Mouse (Mus musculus) neural tube, embryonic 13.5 days (tissue): Measurements from ENCODE around the gene Krtcap2. TPM values are rescaled to one million over a fixed set of nuclear protein-coding genes. Genes with fewer than 3 reads are reported as not detected.

Experiments used
- ATAC-seq: fragments of 200-750 bp; cut with Nextera tagmentation; 2 replicates; pipeline ENCODE4 v1.8.0; 2017; ENCODE audit warnings: low read depth, mild to moderate bottlenecking, moderate TSS enrichment, moderate library complexity
- H3K27ac ChIP-seq: fragments of 300-500 bp; sonication (generic); replicated peaks from 2 replicates; pipeline ENCODE4 v1.5.1; 2015; ENCODE audit warnings: moderate library complexity, mild to moderate bottlenecking, inconsistent platforms
- H3K27me3 ChIP-seq: fragments of 300-500 bp; sonication (generic); 2 replicates; pipeline ENCODE4 v1.6.1; 2015; ENCODE audit warnings: mild to moderate bottlenecking, inconsistent platforms
- H3K36me3 ChIP-seq: fragments of 300-500 bp; sonication (generic); 2 replicates; pipeline ENCODE4 v1.6.1; 2015; ENCODE audit warnings: mild to moderate bottlenecking, inconsistent platforms
- H3K4me1 ChIP-seq: fragments of 300-500 bp; sonication (generic); replicated peaks from 2 replicates; pipeline ENCODE4 v1.6.1; 2015; ENCODE audit warnings: inconsistent platforms
- H3K4me2 ChIP-seq: fragments of 300-500 bp; sonication (generic); 2 replicates; pipeline ENCODE4 v1.6.1; 2015; ENCODE audit warnings: inconsistent platforms, mild to moderate bottlenecking, moderate library complexity
- H3K4me3 ChIP-seq: fragments of 300-500 bp; sonication (generic); 2 replicates; pipeline ENCODE4 v1.5.1; 2015; ENCODE audit warnings: mild to moderate bottlenecking, inconsistent platforms
- H3K9ac ChIP-seq: fragments of 300-500 bp; sonication (generic); 2 replicates; pipeline ENCODE4 v1.6.1; 2015; ENCODE audit warnings: moderate library complexity, mild to moderate bottlenecking, inconsistent platforms
- H3K9me3 ChIP-seq: fragments of 300-500 bp; sonication (generic); 2 replicates; pipeline ENCODE4 v1.6.1; 2016; ENCODE audit warnings: inconsistent platforms
- WGBS: fragments of 180-500 bp; shearing (Covaris S2); methylation state at CpG from one replicate; pipeline ENCODE4 v1.1.7; 2015; 5-methylcytosine and 5-hydroxymethylcytosine counted together
- polyA plus RNA-seq: library from polyadenylated mRNA; unstranded; fragments of >200 nt; fragmentation: Nextera tagmentation; extraction: Ambion mirVana; gene quantifications from 2 replicates; pipeline ENCODE4 v1.2.1, GENCODE M21; 2015

The Krtcap2 gene
- polyA plus RNA-seq, 1 experiment from 2014 or later, result 248 TPM

- peaks cover 12% of the 10 kb centered on the region for H3K36me3 ChIP-seq
- peaks cover 64% of the 10 kb centered on the region for H3K4me1 ChIP-seq
- H3K27me3 ChIP-seq, result no peaks in the 10 kb centered on the region
- H3K27ac ChIP-seq, result peak within 1 kb of the TSS; percentile 92
- peak; percentile 6; the same call in 1 of the 2 replicates for ATAC-seq
- peak within 1 kb of the TSS; percentile 79 for H3K9ac ChIP-seq
- H3K4me3 ChIP-seq, result peak within 1 kb of the TSS; percentile 50
- H3K4me2 ChIP-seq, result peak within 1 kb of the TSS; percentile 79
- WGBS, result under 1% methylated on average over 21 of the region's 21 CpGs
- no peaks in the 10 kb centered on the region for H3K9me3 ChIP-seq
Measured at GRCm38 (mm10) chr3:89226900-89227299, 18.9 kb upstream of the Krtcap2 start, which contains the start of gene Mtx1. Mtx1 (minus strand) TSS chr3:89227088.

- 2% methylated on average over 41 of the region's 41 CpGs for WGBS
- Histone ChIP-seq H3K36me3 (peaks cover 12% of the 10 kb centered on the region), H3K27me3 (no peaks in the 10 kb centered on the region), H3K9ac (peak overlapping the region; percentile 79), H3K4me2 (peak overlapping the region; percentile 79), H3K27ac (peak overlapping the region; percentile 92), H3K4me3 (peak overlapping the region; percentile 50), H3K4me1 (peaks cover 64% of the 10 kb centered on the region), H3K9me3 (no peaks in the 10 kb centered on the region)
- peak; percentile 67 for ATAC-seq
Measured at GRCm38 (mm10) chr3:89227307-89228179, 18.2 kb upstream of the Krtcap2 start.

GRCm38 (mm10) chr3:89228180-89228549, 17.6 kb upstream of the Krtcap2 start:
- Histone ChIP-seq H3K27ac (peak overlapping the region; percentile 92), H3K4me3 (peak overlapping the region; percentile 50), H3K9me3 (no peaks in the 10 kb centered on the region), H3K4me2 (peak overlapping the region; percentile 79), H3K9ac (peak overlapping the region; percentile 79), H3K4me1 (peaks cover 59% of the 10 kb centered on the region), H3K27me3 (no peaks in the 10 kb centered on the region), H3K36me3 (peaks cover 11% of the 10 kb centered on the region)
- peak; percentile 29; the same call in 1 of the 2 replicates for ATAC-seq
- under 1% methylated on average over 20 of the region's 20 CpGs for WGBS

DNA sequence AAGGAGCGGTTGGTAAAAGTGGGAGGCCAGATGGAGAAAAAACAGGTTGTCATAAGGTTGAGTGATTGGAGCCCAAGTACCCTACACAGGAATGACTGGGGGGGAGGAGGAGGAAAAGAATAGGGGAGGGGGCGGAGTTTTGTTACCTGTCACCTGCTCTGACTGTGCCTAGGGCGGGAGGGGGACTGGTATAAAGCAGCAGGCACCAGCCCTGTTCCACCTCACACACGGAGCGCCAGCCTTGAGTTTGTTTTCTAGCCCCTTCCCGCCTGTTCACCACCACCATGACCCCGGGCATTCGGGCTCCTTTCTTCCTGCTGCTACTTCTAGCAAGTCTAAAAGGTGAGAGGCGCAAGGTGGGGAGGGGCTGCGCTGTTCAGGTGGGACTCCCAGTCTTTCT, 16.9 kb upstream of the Krtcap2 start, which contains the start of gene Muc1:
Gene Muc1, plus strand, starts transcription at position 222 of the 400 bp plus-strand sequence.
- Histone ChIP-seq H3K36me3 (peaks cover 12% of the 10 kb centered on the region), H3K4me2 (peak within 1 kb of the TSS; percentile 79), H3K4me1 (peaks cover 52% of the 10 kb centered on the region), H3K9ac (peak within 1 kb of the TSS; percentile 79), H3K9me3 (no peaks in the 10 kb centered on the region), H3K27ac (peak within 1 kb of the TSS; percentile 92), H3K4me3 (peak within 1 kb of the TSS; percentile 50), H3K27me3 (no peaks in the 10 kb centered on the region)
- 35% methylated on average over 10 of the region's 10 CpGs for WGBS
- ATAC-seq, result no peak

DNA sequence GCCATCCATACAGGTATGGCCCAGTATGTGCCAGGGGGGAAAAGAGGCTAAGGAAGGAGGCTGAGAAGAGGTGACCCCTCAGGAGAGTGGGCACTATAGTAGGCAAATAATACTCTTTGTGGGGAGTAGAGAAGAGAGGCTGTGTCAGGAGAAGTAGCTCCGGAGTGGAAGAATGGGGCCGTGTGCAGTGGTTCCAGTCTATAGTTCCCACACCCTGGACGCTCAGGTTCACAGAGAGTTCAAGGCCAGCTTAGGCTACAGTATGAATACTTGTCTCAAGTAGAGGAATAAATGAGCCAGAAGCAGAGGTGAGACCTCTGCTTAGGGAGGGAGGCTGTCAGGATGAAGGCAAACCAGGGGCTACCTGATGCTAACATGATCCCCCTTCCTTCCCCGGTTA, 16.5 kb upstream of the Krtcap2 start:
- Histone ChIP-seq H3K27ac (no peak overlapping the region), H3K4me1 (peaks cover 48% of the 10 kb centered on the region), H3K36me3 (peaks cover 16% of the 10 kb centered on the region), H3K9me3 (no peaks in the 10 kb centered on the region), H3K4me2 (no peak overlapping the region), H3K27me3 (no peaks in the 10 kb centered on the region), H3K9ac (no peak overlapping the region), H3K4me3 (no peak overlapping the region)
- no peak for ATAC-seq
- WGBS, result 51% methylated on average over 4 of the region's 4 CpGs

GRCm38 (mm10) chr3:89230561-89230960, 15.2 kb upstream of the Krtcap2 start:
- H3K27ac ChIP-seq, result no peak overlapping the region
- no peak overlapping the region for H3K4me2 ChIP-seq
- WGBS, result 94% methylated on average over 2 of the region's 2 CpGs
- H3K27me3 ChIP-seq, result no peaks in the 10 kb centered on the region
- H3K9me3 ChIP-seq, result no peaks in the 10 kb centered on the region
- no peak overlapping the region for H3K4me3 ChIP-seq
- H3K9ac ChIP-seq, result no peak overlapping the region
- peaks cover 29% of the 10 kb centered on the region for H3K36me3 ChIP-seq
- H3K4me1 ChIP-seq, result peaks cover 35% of the 10 kb centered on the region
- no peak for ATAC-seq

- Histone ChIP-seq H3K4me1 (peaks cover 27% of the 10 kb centered on the region), H3K27ac (no peak overlapping the region), H3K9ac (no peak overlapping the region), H3K4me2 (no peak overlapping the region), H3K4me3 (no peak overlapping the region), H3K9me3 (no peaks in the 10 kb centered on the region), H3K36me3 (peaks cover 37% of the 10 kb centered on the region), H3K27me3 (no peaks in the 10 kb centered on the region)
- ATAC-seq, result no peak
- 79% methylated on average over 7 of the region's 7 CpGs for WGBS
Measured at GRCm38 (mm10) chr3:89231345-89231744, 14.4 kb upstream of the Krtcap2 start.

GRCm38 (mm10) chr3:89231772-89232275, 13.9 kb upstream of the Krtcap2 start:
- no peak overlapping the region for H3K27ac ChIP-seq
- H3K4me3 ChIP-seq, result no peak overlapping the region
- no peak for ATAC-seq
- no peaks in the 10 kb centered on the region for H3K9me3 ChIP-seq
- no peaks in the 10 kb centered on the region for H3K27me3 ChIP-seq
- no peak overlapping the region for H3K9ac ChIP-seq
- peaks cover 22% of the 10 kb centered on the region for H3K4me1 ChIP-seq
- H3K4me2 ChIP-seq, result no peak overlapping the region
- H3K36me3 ChIP-seq, result peaks cover 42% of the 10 kb centered on the region
- WGBS, result 79% methylated on average over 16 of the region's 16 CpGs

DNA sequence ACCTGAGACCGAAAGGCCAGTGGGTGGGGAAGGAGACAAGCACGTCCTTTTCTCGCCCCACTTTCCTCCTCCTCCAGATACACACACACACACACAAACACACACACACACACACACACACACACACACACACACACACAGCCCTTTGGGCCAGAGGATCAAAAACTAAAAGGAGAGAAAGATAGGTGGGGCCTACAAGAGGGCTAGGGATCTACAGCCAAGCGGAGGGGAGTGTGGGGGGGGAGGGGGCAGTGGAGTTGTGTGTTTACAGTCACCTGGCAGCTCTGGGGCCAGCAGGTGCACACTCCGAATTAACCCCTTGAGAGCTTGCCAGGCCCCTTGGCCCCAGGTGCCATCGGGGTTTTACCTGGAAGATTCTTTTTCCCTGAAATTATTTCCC, 13.2 kb upstream of the Krtcap2 start:
- Histone ChIP-seq H3K9ac (no peak overlapping the region), H3K4me2 (no peak overlapping the region), H3K27me3 (no peaks in the 10 kb centered on the region), H3K4me3 (no peak overlapping the region), H3K9me3 (no peaks in the 10 kb centered on the region), H3K36me3 (peaks cover 49% of the 10 kb centered on the region), H3K27ac (no peak overlapping the region), H3K4me1 (peaks cover 14% of the 10 kb centered on the region)
- no peak for ATAC-seq
- 82% methylated on average over 6 of the region's 6 CpGs for WGBS

- no peak overlapping the region for H3K4me3 ChIP-seq
- no peak overlapping the region for H3K4me2 ChIP-seq
- H3K27me3 ChIP-seq, result no peaks in the 10 kb centered on the region
- 84% methylated on average over 14 of the region's 14 CpGs for WGBS
- no peak for ATAC-seq
- peaks cover 4% of the 10 kb centered on the region for H3K4me1 ChIP-seq
- no peak overlapping the region for H3K27ac ChIP-seq
- H3K9me3 ChIP-seq, result no peaks in the 10 kb centered on the region
- H3K36me3 ChIP-seq, result peaks cover 60% of the 10 kb centered on the region
- no peak overlapping the region for H3K9ac ChIP-seq
Measured at GRCm38 (mm10) chr3:89233562-89234110, 12.1 kb upstream of the Krtcap2 start.

DNA sequence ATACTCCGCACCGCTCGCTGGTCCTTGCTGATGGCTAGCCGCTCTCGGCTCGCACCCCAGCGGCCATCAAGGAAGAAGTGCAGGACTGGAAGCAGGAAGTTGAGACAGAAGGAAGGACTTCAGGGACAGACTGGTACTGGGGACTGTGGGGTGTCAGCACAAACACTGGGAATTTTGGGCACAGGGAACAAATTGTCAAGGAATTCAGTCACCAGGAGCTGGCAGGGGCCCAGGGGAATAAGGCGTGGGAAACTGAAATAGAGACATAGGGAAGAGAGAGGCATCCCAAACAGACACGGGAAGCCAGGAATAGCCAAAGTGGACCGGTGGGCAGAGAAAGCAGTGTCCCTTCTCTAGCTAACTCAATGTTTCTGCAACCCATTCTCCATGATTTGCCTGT, 9.2 kb upstream of the Krtcap2 start:
- Histone ChIP-seq H3K4me3 (no peak overlapping the region), H3K4me1 (no peaks in the 10 kb centered on the region), H3K9ac (no peak overlapping the region), H3K4me2 (no peak overlapping the region), H3K9me3 (no peaks in the 10 kb centered on the region), H3K36me3 (peaks cover 88% of the 10 kb centered on the region), H3K27ac (no peak overlapping the region), H3K27me3 (no peaks in the 10 kb centered on the region)
- ATAC-seq, result no peak
- WGBS, result 93% methylated on average over 10 of the region's 10 CpGs

DNA sequence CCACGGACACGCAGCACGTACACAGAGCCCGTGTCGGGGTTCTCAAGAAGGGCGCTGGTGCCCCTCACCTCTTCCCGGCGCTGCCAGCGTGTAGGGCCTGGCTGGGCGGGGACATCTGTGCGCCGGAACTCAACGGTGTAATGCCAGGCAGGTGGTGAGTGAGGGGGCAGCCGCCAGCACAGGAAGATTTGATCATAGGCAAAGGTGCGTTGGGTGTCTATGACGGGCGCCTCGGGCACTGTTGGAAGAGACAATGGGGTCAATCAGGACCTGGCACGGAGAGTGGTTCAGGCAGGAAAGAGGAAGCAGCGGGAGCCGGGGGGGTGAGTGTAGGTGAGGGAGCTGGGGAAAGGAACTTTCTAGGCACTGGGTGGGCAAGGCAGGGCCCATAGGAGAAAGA, 8.1 kb upstream of the Krtcap2 start:
- Histone ChIP-seq H3K9me3 (no peaks in the 10 kb centered on the region), H3K36me3 (peaks cover 99% of the 10 kb centered on the region), H3K27ac (no peak overlapping the region), H3K9ac (no peak overlapping the region), H3K4me2 (no peak overlapping the region), H3K4me3 (no peak overlapping the region), H3K27me3 (no peaks in the 10 kb centered on the region), H3K4me1 (peaks cover 7% of the 10 kb centered on the region)
- 93% methylated on average over 21 of the region's 21 CpGs for WGBS
- ATAC-seq, result no peak
